Mouse (Mus musculus) embryonic facial prominence, embryonic 12.5 days (tissue): ENCODE measurements around the gene Tmem233. TPM values are rescaled to one million over a fixed set of nuclear protein-coding genes. Genes with fewer than 3 reads are reported as not detected.

Experiments
- ATAC-seq: fragments of 200-750 bp; cut with Nextera tagmentation; 2 replicates; pipeline ENCODE4 v1.8.0; 2017; ENCODE audit not compliant: insufficient number of reproducible peaks, insufficient read depth, low FRiP score, low TSS enrichment
- H3K27ac ChIP-seq: fragments of 300-500 bp; sonication (generic); 2 replicates; pipeline ENCODE4 v1.5.1; 2016; ENCODE audit warnings: mild to moderate bottlenecking
- H3K27me3 ChIP-seq: fragments of 300-500 bp; sonication (generic); 2 replicates; pipeline ENCODE4 v1.6.1; 2016; ENCODE audit warnings: mild to moderate bottlenecking, moderate library complexity
- H3K36me3 ChIP-seq: fragments of 300-500 bp; sonication (generic); 2 replicates; pipeline ENCODE4 v1.6.1; 2016; ENCODE audit warnings: mild to moderate bottlenecking
- H3K4me1 ChIP-seq: fragments of 300-500 bp; sonication (generic); 2 replicates; pipeline ENCODE4 v1.6.1; 2016
- H3K4me2 ChIP-seq: fragments of 300-500 bp; sonication (generic); replicated peaks from 2 replicates; pipeline ENCODE4 v1.6.1; 2016; ENCODE audit warnings: mild to moderate bottlenecking, moderate library complexity
- H3K4me3 ChIP-seq: fragments of 300-500 bp; sonication (generic); 2 replicates; pipeline ENCODE4 v1.5.1; 2016; ENCODE audit warnings: mild to moderate bottlenecking
- H3K9ac ChIP-seq: fragments of 300-500 bp; sonication (generic); 2 replicates; pipeline ENCODE4 v1.6.1; 2016; ENCODE audit warnings: mild to moderate bottlenecking, moderate library complexity
- H3K9me3 ChIP-seq: fragments of 300-500 bp; sonication (generic); 2 replicates; pipeline ENCODE4 v1.6.1; 2016; ENCODE audit warnings: mild to moderate bottlenecking, moderate library complexity
- WGBS: fragments of 180-500 bp; shearing (Covaris S2); methylation state at CpG from one replicate; pipeline ENCODE4 v1.1.7; 2016; 5-methylcytosine and 5-hydroxymethylcytosine counted together
- polyA plus RNA-seq: library from polyadenylated mRNA; unstranded; fragments of >200 nt; fragmentation: Nextera tagmentation; extraction: Ambion mirVana; gene quantifications from 2 replicates; pipeline ENCODE4 v1.2.1, GENCODE M21; 2016

Gene Tmem233
- polyA plus RNA-seq, 1 experiment from 2014 or later = not detected

DNA sequence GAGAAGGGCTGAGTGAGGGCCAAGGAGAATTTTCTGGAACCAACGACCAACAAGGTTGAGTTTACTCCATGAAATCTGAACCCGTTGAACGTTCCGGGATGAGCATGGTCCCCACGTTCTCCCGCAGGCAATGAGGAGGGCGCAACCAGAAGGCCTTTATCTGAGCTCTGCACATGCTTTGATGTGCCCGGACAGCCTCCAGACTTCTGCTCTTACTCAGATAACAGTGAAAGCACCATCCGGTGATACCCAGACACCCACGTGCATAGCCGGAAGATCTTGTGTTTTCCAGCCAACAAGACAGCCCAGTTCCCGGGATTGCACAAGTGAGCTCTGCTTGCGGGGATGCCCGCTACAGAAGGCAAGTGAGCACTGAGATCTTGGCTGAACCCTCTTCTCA is 56.5 kb downstream of the Tmem233 start:
- no peak overlapping the region for H3K4me3 ChIP-seq
- no peak overlapping the region for H3K4me2 ChIP-seq
- ATAC-seq = no peak
- H3K9ac ChIP-seq = no peak overlapping the region
- H3K27me3 ChIP-seq = 0 out of 2 replicates have a peak, but pooled peaks cover 3% of the 10 kb centered on the region
- peaks cover 17% of the 10 kb centered on the region for H3K4me1 ChIP-seq
- H3K27ac ChIP-seq = no peak overlapping the region
- H3K36me3 ChIP-seq = peaks cover 7% of the 10 kb centered on the region; the same call in 1 of the 2 replicates
- WGBS = 92% methylated on average over 14 of the region's 14 CpGs
- no peaks in the 10 kb centered on the region for H3K9me3 ChIP-seq

DNA sequence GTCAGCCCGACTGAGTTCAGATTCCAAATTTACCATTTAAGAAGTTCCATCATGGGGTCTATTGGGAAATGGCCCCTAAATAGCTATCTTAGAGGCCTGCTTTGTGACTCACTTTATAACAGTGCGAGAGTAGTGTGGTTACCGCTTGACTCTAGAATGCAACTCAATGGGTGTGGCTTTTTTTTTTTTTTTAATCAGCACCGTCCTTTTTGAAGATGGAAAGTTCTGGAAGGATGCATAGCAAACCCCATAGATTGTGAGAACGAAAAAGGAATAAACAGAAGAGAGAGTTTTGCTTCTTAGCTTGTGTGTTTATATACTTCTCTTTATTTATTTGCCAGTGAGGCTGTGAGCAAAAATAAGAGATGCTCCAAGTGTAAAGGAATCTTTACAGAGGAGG is 56.9 kb downstream of the Tmem233 start:
- 87% methylated on average over 5 of the region's 5 CpGs for WGBS
- H3K4me1 ChIP-seq = peaks cover 17% of the 10 kb centered on the region
- H3K36me3 ChIP-seq = peaks cover 12% of the 10 kb centered on the region
- no peak overlapping the region for H3K4me2 ChIP-seq
- H3K27me3 ChIP-seq = 0 out of 2 replicates have a peak, but pooled peaks cover 3% of the 10 kb centered on the region
- H3K9ac ChIP-seq = no peak overlapping the region
- ATAC-seq = no peak
- no peak overlapping the region for H3K4me3 ChIP-seq
- no peak overlapping the region for H3K27ac ChIP-seq
- no peaks in the 10 kb centered on the region for H3K9me3 ChIP-seq

DNA sequence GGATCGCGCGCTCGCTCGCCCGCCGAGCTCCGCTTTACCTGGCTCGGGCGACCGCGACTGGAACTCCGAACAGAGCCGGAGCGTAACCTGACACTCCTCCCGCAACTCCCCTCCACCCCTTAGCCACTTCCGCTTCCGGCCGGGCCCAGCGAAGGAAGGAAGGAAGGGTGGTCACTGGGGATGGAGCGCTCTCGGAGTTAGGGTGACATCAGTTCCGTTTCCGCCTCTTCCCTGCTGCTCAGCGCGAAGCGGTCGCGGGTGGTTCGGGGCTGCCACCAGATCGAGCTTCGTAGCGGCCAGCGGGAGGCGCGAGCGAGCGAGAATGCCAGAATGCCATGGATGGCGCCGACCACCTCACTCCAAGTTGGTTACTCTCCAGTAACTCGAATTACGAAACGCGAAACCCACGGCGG is 58.7 kb downstream of the Tmem233 start, which contains the start of gene Prkab1:
Gene Prkab1 (minus strand): TSS at position 182 of the 413 bp plus-strand sequence.
- peak within 1 kb of the TSS; percentile 65 for H3K4me3 ChIP-seq
- peak within 1 kb of the TSS; percentile 83 for H3K4me2 ChIP-seq
- ATAC-seq = peak; percentile 98
- H3K27ac ChIP-seq = peak within 1 kb of the TSS; percentile 85
- peak within 1 kb of the TSS; percentile 73 for H3K9ac ChIP-seq
- WGBS = under 1% methylated on average over 46 of the region's 46 CpGs
- H3K36me3 ChIP-seq = peaks cover 29% of the 10 kb centered on the region
- H3K27me3 ChIP-seq = no peaks in the 10 kb centered on the region
- no peaks in the 10 kb centered on the region for H3K9me3 ChIP-seq
- peaks cover 12% of the 10 kb centered on the region for H3K4me1 ChIP-seq

DNA sequence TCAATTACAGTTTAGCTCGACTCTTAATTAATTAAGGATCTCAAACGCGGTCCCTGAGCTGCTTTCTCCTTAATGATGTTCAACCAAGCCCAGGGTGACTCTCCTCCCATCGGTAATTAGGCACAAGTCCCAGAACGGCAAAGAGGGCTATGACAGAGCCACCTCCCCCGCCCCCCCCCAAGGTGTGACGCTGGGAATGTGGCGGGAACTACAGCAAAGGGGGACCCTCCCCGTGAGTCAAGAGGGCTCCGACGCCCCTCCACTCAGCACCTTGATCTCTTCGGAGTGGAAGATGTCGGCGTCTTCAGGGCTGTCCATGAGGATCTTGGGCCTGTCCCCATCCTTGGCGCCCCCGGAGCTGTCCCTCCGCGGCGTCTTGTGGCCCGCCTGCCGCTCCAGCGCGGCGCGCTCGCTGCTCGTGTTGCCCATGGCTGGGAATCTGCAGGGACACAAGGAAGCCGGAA is 59.2 kb downstream of the Tmem233 start:
- peak overlapping the region; percentile 76 for H3K27ac ChIP-seq
- peaks cover 33% of the 10 kb centered on the region for H3K36me3 ChIP-seq
- H3K9me3 ChIP-seq = no peaks in the 10 kb centered on the region
- under 1% methylated on average over 28 of the region's 28 CpGs for WGBS
- H3K4me1 ChIP-seq = peaks cover 12% of the 10 kb centered on the region
- H3K4me3 ChIP-seq = peak overlapping the region; percentile 65
- peak; percentile 71 for ATAC-seq
- H3K4me2 ChIP-seq = peak overlapping the region; percentile 83
- H3K9ac ChIP-seq = peak overlapping the region; percentile 73
- no peaks in the 10 kb centered on the region for H3K27me3 ChIP-seq

DNA sequence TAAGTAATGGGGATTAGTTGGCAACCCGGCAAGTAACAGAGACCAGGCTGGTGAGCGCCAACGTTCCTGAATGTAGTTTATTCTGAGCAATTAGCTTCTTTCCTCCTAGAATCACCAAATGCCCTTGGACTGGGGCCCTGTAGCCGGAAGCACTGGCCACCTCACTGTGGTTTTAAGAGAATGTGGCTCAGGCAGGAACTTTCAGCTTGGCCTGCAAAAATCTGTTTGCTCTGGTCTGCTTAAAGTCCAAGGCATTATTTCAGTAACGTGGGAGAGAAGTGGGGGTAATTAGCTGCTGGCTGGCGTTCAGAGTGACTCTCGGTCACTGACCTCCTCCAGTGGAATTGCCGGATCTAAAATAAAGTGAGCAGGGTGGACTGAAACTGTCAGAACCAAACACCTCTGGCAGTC is 59.8 kb downstream of the Tmem233 start:
- Histone ChIP-seq H3K4me3 (peak overlapping the region; percentile 65), H3K9ac (peak overlapping the region; percentile 73), H3K27me3 (no peaks in the 10 kb centered on the region), H3K9me3 (no peaks in the 10 kb centered on the region), H3K36me3 (peaks cover 39% of the 10 kb centered on the region), H3K27ac (no peak overlapping the region), H3K4me1 (peaks cover 12% of the 10 kb centered on the region), H3K4me2 (peak overlapping the region; percentile 83)
- 21% methylated on average over 8 of the region's 8 CpGs for WGBS
- no peak for ATAC-seq

DNA sequence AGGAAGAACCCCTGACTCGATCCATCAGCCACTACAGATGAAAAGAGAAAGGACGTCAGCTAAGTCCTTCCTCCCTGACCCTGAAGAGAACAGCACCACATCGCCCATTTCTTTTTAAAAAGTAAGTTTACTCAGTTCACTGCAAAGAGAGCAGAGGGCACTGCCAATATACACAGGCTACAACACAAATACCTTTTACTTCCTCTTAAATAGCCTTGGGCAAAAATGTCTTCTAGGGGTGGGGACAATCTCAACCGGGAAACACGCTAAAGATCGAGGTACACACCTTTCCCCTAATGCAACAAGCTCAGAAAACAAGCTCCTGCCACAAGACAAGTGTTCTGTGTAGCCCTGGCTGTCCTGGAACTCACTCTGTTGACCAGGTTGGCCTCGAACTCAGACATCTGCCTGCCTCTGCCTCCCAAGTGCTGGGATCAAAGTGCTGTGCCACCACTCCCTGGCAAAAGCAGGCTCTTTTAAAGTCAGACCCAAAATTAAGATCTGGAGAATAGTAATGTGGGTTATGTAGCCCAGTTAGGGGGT is 60.3 kb downstream of the Tmem233 start:
- WGBS = 83% methylated on average over 7 of the region's 7 CpGs

DNA sequence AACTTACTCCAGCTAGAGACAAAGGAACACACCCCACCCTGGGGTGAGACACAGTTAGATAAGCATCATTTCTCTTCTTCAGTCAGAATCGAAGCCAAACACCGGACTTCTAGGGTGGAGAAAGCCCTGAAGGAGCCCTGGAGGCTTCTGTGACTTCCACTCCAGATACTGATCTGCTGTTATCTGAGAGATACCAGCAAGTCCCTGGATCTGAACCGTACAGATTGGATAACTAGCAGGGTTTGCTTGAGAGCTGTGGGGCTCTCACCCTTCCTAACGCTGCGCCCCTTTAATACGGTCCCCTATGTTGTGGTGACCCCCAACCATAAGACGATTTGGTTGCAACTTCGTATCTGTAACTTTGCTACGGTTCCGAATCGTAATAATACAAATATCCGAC is 60.9 kb downstream of the Tmem233 start:
- H3K4me1 ChIP-seq = peaks cover 12% of the 10 kb centered on the region
- H3K4me3 ChIP-seq = no peak overlapping the region
- H3K27me3 ChIP-seq = no peaks in the 10 kb centered on the region
- H3K36me3 ChIP-seq = peaks cover 51% of the 10 kb centered on the region
- H3K4me2 ChIP-seq = 0 out of 2 replicates have a peak overlapping the region, but pooled peaks have one; percentile 83
- 0 out of 2 replicates have a peak overlapping the region, but pooled peaks have one; percentile 1 for H3K9ac ChIP-seq
- no peaks in the 10 kb centered on the region for H3K9me3 ChIP-seq
- no peak overlapping the region for H3K27ac ChIP-seq
- no peak for ATAC-seq
- 93% methylated on average over 12 of the region's 12 CpGs for whole genome bisulfite sequencing

More for the DNA sequence above, 60.3 kb downstream of the Tmem233 start:
- Histone ChIP-seq H3K27me3 (no peaks in the 10 kb centered on the region), H3K27ac (no peak overlapping the region), H3K9me3 (no peaks in the 10 kb centered on the region), H3K36me3 (peaks cover 45% of the 10 kb centered on the region), H3K9ac (peak overlapping the region; percentile 73), H3K4me2 (peak overlapping the region; percentile 83), H3K4me1 (peaks cover 12% of the 10 kb centered on the region), H3K4me3 (peak overlapping the region; percentile 65)
- ATAC-seq = no peak

DNA sequence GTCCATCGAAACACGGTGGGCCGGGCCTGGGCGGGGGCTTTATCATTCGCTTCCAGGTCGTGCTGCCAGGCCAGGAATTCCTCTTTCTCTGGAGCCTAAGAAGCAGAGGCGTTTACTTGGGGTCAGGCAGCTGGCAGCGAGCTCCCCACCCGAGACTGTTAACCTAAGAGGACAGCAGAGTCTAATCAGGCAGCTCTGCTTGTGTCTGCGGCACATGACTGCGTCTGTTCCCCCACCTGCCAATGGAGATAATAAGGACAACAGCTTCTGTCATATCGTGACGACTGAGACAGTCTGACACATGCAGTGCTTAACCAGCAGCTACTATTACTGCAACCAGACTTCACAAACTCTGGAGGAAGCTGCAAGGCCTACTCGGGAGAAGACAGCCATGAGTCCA is 61.5 kb downstream of the Tmem233 start:
- Histone ChIP-seq H3K4me2 (0 out of 2 replicates have a peak overlapping the region, but pooled peaks have one; percentile 83), H3K9me3 (no peaks in the 10 kb centered on the region), H3K27ac (no peak overlapping the region), H3K4me1 (peaks cover 12% of the 10 kb centered on the region), H3K27me3 (no peaks in the 10 kb centered on the region), H3K4me3 (no peak overlapping the region), H3K36me3 (peaks cover 56% of the 10 kb centered on the region), H3K9ac (no peak overlapping the region)
- WGBS = 89% methylated on average over 14 of the region's 14 CpGs
- no peak for ATAC-seq

DNA sequence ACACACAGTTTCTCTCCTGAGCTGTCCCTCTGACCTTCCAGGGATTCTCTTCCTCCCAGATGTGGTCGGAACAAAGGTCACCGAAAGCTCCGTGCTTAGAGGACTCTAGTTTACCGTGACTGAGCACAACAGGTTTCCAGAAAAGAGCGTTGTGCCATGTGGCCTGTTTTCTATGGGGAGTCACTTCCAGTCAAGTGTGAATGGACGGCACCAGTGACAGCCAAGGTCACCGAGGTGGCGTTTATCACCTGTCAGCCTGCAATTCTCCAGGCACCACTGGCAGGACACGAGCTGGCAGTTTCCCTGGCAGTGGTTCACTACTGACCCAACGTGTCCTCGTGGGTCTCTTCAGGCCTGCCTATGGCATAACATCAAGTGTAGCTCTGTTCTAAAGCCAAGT is 63.7 kb downstream of the Tmem233 start:
- ATAC-seq = no peak
- peaks cover 78% of the 10 kb centered on the region for H3K36me3 ChIP-seq
- WGBS = 80% methylated on average over 11 of the region's 11 CpGs

DNA sequence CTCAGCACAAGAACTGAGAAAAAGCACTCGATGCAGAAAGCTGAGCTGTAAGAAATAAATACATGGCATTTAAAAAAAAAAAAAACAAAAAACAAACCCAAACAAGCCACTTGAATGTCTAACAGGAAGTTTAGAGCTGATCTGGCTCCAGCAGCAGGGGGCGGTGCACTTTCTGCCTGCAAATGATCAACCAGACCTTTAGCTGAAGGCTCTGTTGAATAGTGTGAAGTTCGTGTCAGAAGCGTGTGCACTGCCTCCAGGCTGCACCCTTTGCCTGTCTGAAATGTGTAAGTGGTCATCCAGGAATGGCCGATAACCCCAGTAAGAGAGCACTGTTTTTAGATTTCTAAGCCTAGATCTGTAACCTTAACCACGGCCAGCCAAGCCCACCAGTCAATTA is 64.3 kb downstream of the Tmem233 start:
- Histone ChIP-seq H3K9me3 (no peaks in the 10 kb centered on the region), H3K4me1 (peaks cover 12% of the 10 kb centered on the region), H3K36me3 (peaks cover 84% of the 10 kb centered on the region), H3K27me3 (no peaks in the 10 kb centered on the region), H3K9ac (no peak overlapping the region), H3K27ac (no peak overlapping the region), H3K4me2 (no peak overlapping the region), H3K4me3 (no peak overlapping the region)
- ATAC-seq = no peak
- 87% methylated on average over 6 of the region's 6 CpGs for WGBS

More for the DNA sequence above, 63.7 kb downstream of the Tmem233 start:
- no peak overlapping the region for H3K4me3 ChIP-seq
- no peak overlapping the region for H3K4me2 ChIP-seq
- no peaks in the 10 kb centered on the region for H3K27me3 ChIP-seq
- H3K9me3 ChIP-seq = no peaks in the 10 kb centered on the region
- H3K4me1 ChIP-seq = peaks cover 12% of the 10 kb centered on the region
- H3K27ac ChIP-seq = no peak overlapping the region
- no peak overlapping the region for H3K9ac ChIP-seq

DNA sequence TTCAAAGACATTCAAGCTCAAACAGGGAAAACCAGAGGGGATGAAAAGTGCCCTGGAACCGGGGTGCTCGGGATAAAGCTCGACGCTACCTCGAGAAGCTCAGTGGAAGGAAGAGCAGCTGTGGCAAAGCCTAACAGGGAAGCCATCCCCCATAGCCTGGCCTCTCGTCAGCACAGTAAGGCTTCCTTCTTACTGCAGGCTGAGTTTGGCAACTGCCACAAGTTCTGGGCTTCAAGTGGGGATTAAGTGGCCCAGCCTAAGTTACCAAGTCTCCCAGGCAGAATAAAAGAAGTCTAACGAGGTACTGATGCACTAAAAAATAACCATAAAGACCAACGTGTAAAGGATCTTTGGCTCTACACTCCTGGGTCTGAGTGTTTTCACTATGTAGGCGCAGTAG is 64.8 kb downstream of the Tmem233 start:
- H3K9me3 ChIP-seq = no peaks in the 10 kb centered on the region
- H3K4me2 ChIP-seq = no peak overlapping the region
- no peak overlapping the region for H3K4me3 ChIP-seq
- no peak overlapping the region for H3K9ac ChIP-seq
- WGBS = 90% methylated on average over 9 of the region's 9 CpGs
- H3K4me1 ChIP-seq = peaks cover 9% of the 10 kb centered on the region
- no peak overlapping the region for H3K27ac ChIP-seq
- no peaks in the 10 kb centered on the region for H3K27me3 ChIP-seq
- ATAC-seq = no peak
- H3K36me3 ChIP-seq = peaks cover 89% of the 10 kb centered on the region

DNA sequence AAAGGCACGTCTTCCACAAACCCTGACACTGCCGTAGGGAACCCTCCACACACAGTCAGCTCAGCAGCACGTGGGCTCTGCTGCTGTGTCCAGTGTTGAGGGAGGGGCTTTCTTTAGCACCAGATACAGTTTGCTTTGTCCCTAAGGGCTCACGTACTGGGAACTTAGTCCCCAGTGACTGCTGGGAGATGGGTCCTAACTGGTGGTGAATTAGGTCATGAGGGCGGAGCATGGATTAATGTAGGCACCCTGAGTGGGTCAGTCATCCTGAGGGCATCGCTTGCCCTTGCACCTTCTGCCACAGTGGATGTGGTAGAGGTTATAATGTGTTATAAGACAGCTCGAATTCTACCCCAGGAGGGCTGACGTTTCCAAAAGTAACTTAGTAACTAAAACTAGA is 65.7 kb downstream of the Tmem233 start:
- WGBS = 88% methylated on average over 8 of the region's 8 CpGs
- no peak for ATAC-seq
- Histone ChIP-seq H3K27ac (no peak overlapping the region), H3K4me1 (0 out of 2 replicates have a peak, but pooled peaks cover under 1% of the 10 kb centered on the region), H3K4me3 (no peak overlapping the region), H3K9me3 (no peaks in the 10 kb centered on the region), H3K27me3 (no peaks in the 10 kb centered on the region), H3K9ac (no peak overlapping the region), H3K36me3 (peaks cover 94% of the 10 kb centered on the region), H3K4me2 (no peak overlapping the region)
